Mouse (Mus musculus) stomach, embryonic 16.5 days (tissue): ENCODE data around the gene Ighmbp2. TPM values are rescaled to one million over a fixed set of nuclear protein-coding genes. Genes with fewer than 3 reads are reported as not detected.
"Not testable (repeated sequence)": the region's sequence is repeated elsewhere in the genome, so short reads cannot be mapped to it uniquely, and the experiment has no call there.

Source experiments
- ATAC-seq: fragments of 200-750 bp; cut with Nextera tagmentation; 2 replicates; pipeline ENCODE4 v1.8.0; 2017; ENCODE audit warnings: moderate number of reproducible peaks, moderate TSS enrichment; ENCODE audit not compliant: insufficient read depth, low FRiP score
- H3K27ac ChIP-seq: fragments of 300-500 bp; sonication (generic); 2 replicates; pipeline ENCODE4 v1.5.1; 2014; ENCODE audit warnings: low read length
- H3K27me3 ChIP-seq: fragments of 300-500 bp; sonication (generic); 2 replicates; pipeline ENCODE4 v1.6.1; 2014; ENCODE audit warnings: low read length, control low read depth, mixed read lengths; ENCODE audit not compliant: control insufficient read depth, insufficient read depth
- H3K36me3 ChIP-seq: fragments of 300-500 bp; sonication (generic); 2 replicates; pipeline ENCODE4 v1.6.1; 2014; ENCODE audit warnings: low read length; ENCODE audit not compliant: control insufficient read depth, insufficient read depth
- H3K4me1 ChIP-seq: fragments of 300-500 bp; sonication (generic); 2 replicates; pipeline ENCODE4 v1.6.1; 2014; ENCODE audit warnings: low read length, control low read depth, mixed read lengths; ENCODE audit not compliant: control insufficient read depth, insufficient read depth
- H3K4me2 ChIP-seq: fragments of 300-500 bp; sonication (generic); 2 replicates; pipeline ENCODE4 v1.6.1; 2014; ENCODE audit warnings: low read depth, low read length, mixed read lengths
- H3K4me3 ChIP-seq: fragments of 300-500 bp; sonication (generic); replicated peaks from 2 replicates; pipeline ENCODE4 v1.5.1; 2014; ENCODE audit warnings: mild to moderate bottlenecking, low read length
- H3K9ac ChIP-seq: fragments of 300-500 bp; sonication (generic); 2 replicates; pipeline ENCODE4 v1.6.1; 2014; ENCODE audit warnings: low read length
- H3K9me3 ChIP-seq: fragments of 300-500 bp; sonication (generic); replicated peaks from 2 replicates; pipeline ENCODE4 v1.6.1; 2016; ENCODE audit warnings: low read length, control low read depth; ENCODE audit not compliant: control insufficient read depth
- WGBS: fragments of 180-500 bp; shearing (Covaris S2); extraction: QIAGEN DNeasy Blood & Tissue Kit; methylation state at CpG from one replicate; pipeline ENCODE4 v1.1.7; 2014; 5-methylcytosine and 5-hydroxymethylcytosine counted together
- microRNA-seq: library from miRNA; unstranded; fragments of <30 nt; microRNA quantifications from one replicate; pipeline ENCODE4, GENCODE M21; 2016
- polyA plus RNA-seq: library from polyadenylated mRNA; unstranded; fragments of >200 nt; fragmentation: Nextera tagmentation; extraction: Ambion mirVana; gene quantifications from 2 replicates; pipeline ENCODE4 v1.2.1, GENCODE M21; 2015

Gene Ighmbp2
- polyA plus RNA-seq, 1 experiment from 2014 or later: 8.2 TPM

DNA sequence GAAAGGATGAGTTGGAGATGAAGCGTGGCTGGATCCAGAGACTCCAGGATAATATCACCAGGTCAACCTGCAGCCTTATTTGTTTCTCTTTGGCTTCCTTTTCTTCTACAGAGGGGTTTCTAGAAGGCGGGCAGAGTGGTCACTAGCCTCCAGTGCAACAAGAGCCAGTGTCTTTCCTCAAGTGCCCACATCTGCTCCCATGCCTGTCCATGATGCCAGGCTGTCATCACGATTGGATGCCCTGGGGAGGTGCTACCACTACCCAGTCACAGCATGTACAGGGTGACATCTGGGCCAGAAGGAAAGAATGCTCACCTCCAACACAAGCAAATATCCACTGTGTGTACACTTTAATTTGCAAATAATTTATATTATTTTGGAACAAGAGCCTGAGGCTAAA is 22.2 kb downstream of the Ighmbp2 start:
- Histone ChIP-seq H3K36me3 (peaks cover 14% of the 10 kb centered on the region; the same call in 1 of the 2 replicates), H3K4me1 (no peaks in the 10 kb centered on the region), H3K4me3 (no peak overlapping the region), H3K27me3 (no peaks in the 10 kb centered on the region), H3K9ac (no peak overlapping the region), H3K27ac (no peak overlapping the region), H3K4me2 (no peak overlapping the region), H3K9me3 (no peaks in the 10 kb centered on the region)
- ATAC-seq: no peak
- 92% methylated on average over 3 of the region's 3 CpGs for WGBS

DNA sequence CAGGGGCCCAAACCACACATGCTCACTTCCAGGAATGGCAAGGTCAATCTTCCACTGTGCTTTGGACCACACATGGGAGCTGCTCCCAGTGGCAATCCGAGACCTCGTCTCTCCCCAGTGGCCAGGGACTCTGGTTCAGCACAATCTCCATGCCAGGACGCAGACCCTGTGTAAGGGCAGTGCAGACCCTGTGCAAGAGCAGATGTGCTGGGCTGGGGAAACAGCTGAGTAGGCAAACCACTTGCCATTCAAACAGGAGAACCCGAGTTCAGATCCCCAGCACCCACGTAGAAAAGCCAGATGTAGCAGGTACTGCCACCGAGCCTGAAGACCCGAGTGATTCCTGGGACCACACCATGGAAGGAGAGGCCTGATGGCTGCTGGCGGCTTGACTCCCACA is 22.8 kb downstream of the Ighmbp2 start:
- Histone ChIP-seq H3K27ac (no peak overlapping the region), H3K4me2 (no peak overlapping the region), H3K4me3 (no peak overlapping the region), H3K4me1 (no peaks in the 10 kb centered on the region), H3K27me3 (no peaks in the 10 kb centered on the region), H3K9ac (no peak overlapping the region), H3K36me3 (peaks cover 11% of the 10 kb centered on the region; the same call in 1 of the 2 replicates), H3K9me3 (no peaks in the 10 kb centered on the region)
- 91% methylated on average over 8 of the region's 8 CpGs for WGBS
- ATAC-seq: no peak

DNA sequence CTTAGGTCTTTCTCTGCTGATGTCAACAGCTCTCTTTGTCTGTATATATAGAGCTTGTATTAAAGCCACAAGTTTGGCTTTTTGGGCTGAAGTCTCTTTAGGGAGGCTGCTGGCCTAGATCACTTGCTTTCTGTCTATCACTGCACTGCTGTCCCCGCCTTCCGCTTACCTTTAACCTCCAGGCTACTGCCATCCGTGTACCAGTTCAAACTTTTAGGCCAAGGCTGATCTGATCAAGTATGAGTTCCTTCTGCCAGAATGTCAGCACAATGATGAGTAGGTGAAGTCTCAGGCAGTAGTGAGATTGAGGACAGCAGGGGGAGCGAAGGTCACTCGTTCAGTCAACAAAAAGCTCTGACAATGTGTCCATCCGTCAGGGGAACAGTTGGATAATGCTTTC is 57.6 kb downstream of the Ighmbp2 start:
- ATAC-seq, H3K4me1 ChIP-seq, H3K9me3 ChIP-seq, H3K27me3 ChIP-seq, H3K27ac ChIP-seq, H3K9ac ChIP-seq, H3K4me2 ChIP-seq, H3K36me3 ChIP-seq, H3K4me3 ChIP-seq: not testable (repeated sequence)
- WGBS: 73% methylated on average over 3 of the region's 6 CpGs

- ATAC-seq, H3K36me3 ChIP-seq: not testable (repeated sequence)
Observed at GRCm38 (mm10) chr19:3214937-3215336, 67.9 kb downstream of the Ighmbp2 start.

More at GRCm38 (mm10) chr19:3214937-3215336, 67.9 kb downstream of the Ighmbp2 start:
- 63% methylated on average over 1 of the region's 1 CpGs for WGBS
- H3K9me3 ChIP-seq, H3K9ac ChIP-seq, H3K4me3 ChIP-seq, H3K27me3 ChIP-seq, H3K27ac ChIP-seq, H3K4me1 ChIP-seq, H3K4me2 ChIP-seq: not testable (repeated sequence)

Small RNA genes lying within 50 kb of the gene (microRNA-seq; reads per million reads assigned to microRNA genes)
- gene Mir6984: 0.66 reads per million

Other genes with a start within 250 kb of the Ighmbp2 start
- 102 and 104 TPM in 2 replicates for gene Mrpl21, start 116 bp downstream of the Ighmbp2 start, polyA plus RNA-seq
- 30.8 and 32.7 TPM in 2 replicates for gene Cpt1a, start 39.3 kb upstream of the Ighmbp2 start, polyA plus RNA-seq
- 0.27 and 0.32 TPM in 2 replicates for gene Tesmin, start 105.8 kb upstream of the Ighmbp2 start, polyA plus RNA-seq
- 9.9 and 13.7 TPM in 2 replicates for gene Gal, start 131.5 kb upstream of the Ighmbp2 start, polyA plus RNA-seq